Mouse (Mus musculus) megakaryocyte progenitor cell, adult 5-6 weeks (primary cell): ENCODE data around the gene Pcyt2. TPM values are rescaled to one million over a fixed set of nuclear protein-coding genes. Genes with fewer than 3 reads are reported as not detected.
A peak's percentile ranks its signal among the peaks of the same experiment; 100 is the strongest.

Experiments used
- ATAC-seq: replicated peaks from 2 replicates; pipeline ENCODE4 v1.8.0; 2016; ENCODE audit warnings: mild to moderate bottlenecking, moderate TSS enrichment, inconsistent platforms; ENCODE audit not compliant: poor library complexity
- total RNA-seq, 2 experiments: library from RNA; stranded (forward) in 1 of 2; stranded (reverse) in 1 of 2; fragments of 157-497, 149-512 nt in 1 of 2; fragments of 200-1000 nt in 1 of 2; gene quantifications; 2 replicates each; pipeline versions ENCODE4 v1.2.3 to v1.2.4; 2015 to 2017

Pcyt2 gene
- total RNA-seq, 2 experiments from 2014 or later = 20.2 to 24.5 TPM

DNA sequence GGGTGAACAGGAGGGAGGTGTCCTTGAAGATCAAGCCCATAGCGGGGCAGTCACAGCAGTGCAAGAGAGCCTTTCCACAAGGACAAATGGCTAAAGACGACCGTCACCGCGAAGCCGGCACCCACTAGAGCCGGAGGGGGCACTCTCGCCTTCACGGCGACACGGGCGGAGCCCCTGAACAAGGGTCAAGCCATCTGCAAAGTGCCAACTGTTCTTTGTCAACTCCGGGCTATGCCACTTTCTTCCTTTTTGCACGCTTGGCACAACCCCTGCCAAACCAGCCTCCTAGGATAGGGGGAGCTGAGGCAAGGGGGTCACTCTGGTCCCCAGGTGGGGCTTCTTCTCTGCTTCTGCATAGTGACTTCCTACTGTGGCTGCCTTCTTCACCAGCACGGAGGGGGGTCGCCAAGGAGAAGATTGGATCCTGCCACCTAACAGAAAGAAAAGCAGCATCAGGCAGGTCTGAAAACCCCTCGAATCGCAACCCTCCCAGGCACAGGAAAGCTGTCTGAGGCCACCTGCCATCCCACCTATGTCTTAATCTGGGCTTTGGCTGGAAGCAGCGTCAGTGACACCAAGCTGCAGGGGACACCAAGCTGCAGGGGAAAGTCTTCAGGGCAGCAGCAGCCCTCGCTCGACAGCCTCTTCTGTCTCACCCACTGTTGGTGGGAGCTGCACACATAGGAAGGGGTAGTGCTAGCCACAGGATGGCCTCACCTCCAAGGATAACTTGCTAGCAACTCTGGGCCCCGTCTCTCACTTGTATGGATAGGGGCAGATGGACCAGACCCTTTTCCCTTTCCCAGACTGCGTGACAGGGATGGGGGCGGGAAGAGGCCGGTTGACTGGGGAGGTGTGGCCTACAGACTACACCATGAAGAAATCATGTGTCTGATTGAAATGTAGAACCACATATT lies 1.1 kb upstream of the Pcyt2 start:
- no peak for ATAC-seq

GRCm38 (mm10) chr11:120616617-120617294 lies 980 bp downstream of the Pcyt2 start:
- no peak for ATAC-seq

DNA sequence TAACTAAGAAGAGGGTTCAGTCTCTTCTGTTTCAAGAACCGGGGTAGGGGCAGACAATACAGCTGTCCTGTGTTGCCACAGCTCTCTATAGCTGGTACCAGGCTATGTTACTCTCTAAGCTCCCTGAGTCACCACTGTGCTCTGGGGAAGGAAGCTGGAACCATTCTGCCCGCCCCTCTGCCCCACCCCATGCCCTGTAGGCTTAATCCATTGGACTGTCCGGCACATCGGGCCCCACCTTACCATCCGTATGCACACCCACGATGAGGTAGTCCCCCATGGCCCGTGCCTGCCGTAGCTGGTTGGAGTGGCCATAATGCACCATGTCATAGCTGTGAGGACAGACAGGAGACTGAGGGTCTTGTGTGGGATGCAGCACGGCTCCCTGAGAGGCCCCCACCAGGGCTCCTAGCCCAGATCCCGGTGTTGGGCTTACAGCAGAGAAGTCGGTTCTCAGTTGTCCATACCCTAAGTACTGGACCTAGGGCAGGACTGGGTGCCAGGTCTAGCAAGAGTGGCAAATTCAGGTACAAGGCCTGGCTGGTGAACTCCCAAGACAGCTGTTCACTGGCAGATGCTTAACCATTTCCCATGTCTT lies 2.0 kb downstream of the Pcyt2 start:
- no peak for ATAC-seq

GRCm38 (mm10) chr11:120615167-120615566 lies 2.6 kb downstream of the Pcyt2 start:
- ATAC-seq = no peak

DNA sequence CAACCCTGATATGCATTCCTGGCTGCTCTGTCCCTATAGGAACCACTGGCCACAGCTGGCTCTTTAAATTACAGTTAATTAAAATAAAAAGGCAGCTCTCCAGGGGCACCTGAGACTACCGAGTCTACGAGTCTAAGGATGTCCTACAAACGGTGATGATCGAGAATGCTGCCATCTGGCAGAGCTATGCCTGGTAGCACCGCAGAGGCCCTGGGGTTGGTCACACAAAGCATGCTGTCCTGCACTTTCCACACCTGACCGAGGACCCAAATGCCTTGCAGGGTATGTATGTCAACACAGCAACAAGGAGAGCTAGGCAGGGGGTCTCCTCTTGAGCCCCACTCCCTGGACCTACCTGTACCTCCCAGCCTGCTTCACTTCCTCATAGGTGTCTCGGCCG lies 3.8 kb downstream of the Pcyt2 start:
- ATAC-seq = no peak

DNA sequence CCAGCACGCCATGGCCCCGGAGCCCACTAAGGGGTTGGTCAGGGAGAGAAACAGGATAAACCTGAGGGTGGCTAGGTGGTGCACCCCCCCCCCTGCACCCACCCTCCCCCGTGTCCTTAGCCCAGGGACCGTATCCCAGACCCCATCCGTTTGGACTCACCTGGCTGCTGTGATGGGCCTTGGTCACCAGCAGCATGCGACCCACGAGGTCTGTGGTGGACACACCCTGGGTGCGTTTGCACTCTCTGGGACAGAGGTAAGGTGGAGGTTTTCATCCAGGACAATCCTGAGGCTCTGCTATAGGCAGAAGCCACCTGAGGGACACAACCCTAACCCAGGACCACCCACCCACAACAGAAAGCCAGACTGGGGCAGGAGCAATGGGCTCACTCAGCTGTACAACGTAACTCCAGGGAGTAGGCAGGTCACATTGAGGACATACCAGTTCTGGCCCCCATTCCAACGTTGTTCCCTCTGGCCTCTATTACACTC lies 4.2 kb downstream of the Pcyt2 start:
- no peak for ATAC-seq

DNA sequence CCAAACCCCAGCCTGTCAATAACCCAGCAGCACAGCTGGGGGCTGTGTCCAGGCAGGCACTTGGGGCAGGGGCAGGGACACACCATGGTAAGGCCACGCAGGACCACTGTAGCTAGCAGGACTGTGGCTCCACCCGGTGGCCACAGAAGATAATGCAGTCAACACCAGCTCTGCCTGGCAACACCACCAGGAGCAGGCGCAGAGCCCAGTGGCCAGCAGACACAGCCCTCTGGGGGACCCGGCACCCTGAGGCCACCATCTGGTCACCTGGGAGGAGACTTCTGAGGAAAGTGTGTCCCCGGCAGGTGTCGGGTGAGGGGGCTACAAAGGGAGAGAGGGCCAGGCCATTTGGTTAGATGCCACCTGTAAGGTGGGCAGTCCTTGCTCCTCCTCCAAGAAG lies 5.0 kb downstream of the Pcyt2 start:
- peak; percentile 80 for ATAC-seq

- ATAC-seq = no peak
Measured at GRCm38 (mm10) chr11:120610477-120611046, 7.2 kb downstream of the Pcyt2 start.

DNA sequence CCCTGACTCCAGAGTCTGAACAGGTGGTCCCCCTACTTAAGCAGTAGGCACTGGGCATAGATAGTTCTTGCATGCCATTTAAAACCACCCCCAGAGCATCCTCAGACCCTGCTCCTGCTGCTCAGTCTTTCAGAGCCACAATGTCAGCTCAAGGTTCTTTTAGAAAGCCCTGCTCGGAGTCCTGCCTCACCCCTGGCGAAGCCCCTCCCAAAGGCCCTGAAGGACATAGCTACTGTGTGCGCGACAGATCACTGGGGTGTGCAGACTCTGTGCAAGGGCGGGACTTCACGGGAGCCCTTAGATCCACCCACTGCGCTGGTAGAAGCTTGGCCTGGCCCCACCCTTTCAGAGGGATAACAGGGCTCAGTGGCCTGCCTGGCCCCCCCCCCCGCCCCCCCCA lies 8.5 kb downstream of the Pcyt2 start:
- peak; percentile 42; the same call in 1 of the 2 replicates for ATAC-seq

GRCm38 (mm10) chr11:120608241-120609034 lies 9.3 kb downstream of the Pcyt2 start, which contains the start of gene Npb:
TSS of gene Npb (plus strand) at chr11:120608477.
- no peak for ATAC-seq

DNA sequence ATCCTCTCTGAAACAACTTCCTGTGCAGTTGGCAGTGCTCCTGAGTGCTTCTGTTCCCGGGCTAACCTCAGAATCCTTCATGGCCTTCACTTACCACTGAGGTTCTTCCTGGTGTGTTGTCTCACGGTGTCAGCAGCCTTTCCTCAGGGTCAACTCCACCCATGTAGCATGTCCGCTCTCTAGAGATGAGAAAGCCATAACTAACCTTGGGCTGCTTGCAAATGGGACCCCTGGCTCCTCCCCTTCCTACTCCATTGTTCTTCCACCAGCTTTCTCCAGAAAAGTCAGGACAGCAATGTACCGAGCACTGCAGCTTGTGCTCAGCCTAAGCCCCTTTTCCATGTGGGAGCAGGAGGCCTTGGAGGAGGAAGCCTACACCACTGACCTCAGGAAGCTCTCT lies 11.0 kb downstream of the Pcyt2 start:
- no peak for ATAC-seq

GRCm38 (mm10) chr11:120605667-120606066 lies 12.1 kb downstream of the Pcyt2 start:
- ATAC-seq = no peak

DNA sequence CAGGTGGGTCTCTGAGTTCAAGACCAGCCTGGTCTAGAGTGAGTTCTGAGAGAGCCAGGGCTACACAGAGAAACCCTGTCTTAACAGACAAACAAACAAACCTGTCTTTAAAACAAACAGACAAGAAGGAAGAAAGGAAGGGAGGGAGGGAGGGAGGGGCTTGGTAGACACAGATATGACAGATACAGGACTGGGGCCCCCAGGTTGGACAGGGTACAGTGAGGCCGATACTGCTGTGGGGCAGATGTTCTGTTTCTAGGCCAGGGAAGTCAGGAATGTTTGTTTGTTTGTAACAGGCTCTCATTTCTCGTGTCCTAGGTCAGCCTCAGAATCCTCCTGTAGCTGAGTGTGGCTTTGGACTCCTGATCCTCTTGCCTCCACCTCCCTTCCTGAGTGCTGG lies 14.2 kb downstream of the Pcyt2 start:
- no peak for ATAC-seq

- no peak for ATAC-seq
Measured at GRCm38 (mm10) chr11:120600716-120601115, 17.0 kb downstream of the Pcyt2 start.

GRCm38 (mm10) chr11:120598990-120599549 lies 18.7 kb downstream of the Pcyt2 start:
- no peak for ATAC-seq

- peak; percentile 93 for ATAC-seq
Measured at GRCm38 (mm10) chr11:120598283-120598989, 19.3 kb downstream of the Pcyt2 start, which contains the start of the genes Alyref and Anapc11. TSS of gene Alyref (minus strand) at chr11:120598365. TSS of gene Anapc11 (plus strand) at chr11:120598421.

- 0 out of 2 replicates have a peak, but pooled peaks have one; percentile 4 for ATAC-seq
Measured at GRCm38 (mm10) chr11:120597240-120598235, 20.2 kb downstream of the Pcyt2 start.

DNA sequence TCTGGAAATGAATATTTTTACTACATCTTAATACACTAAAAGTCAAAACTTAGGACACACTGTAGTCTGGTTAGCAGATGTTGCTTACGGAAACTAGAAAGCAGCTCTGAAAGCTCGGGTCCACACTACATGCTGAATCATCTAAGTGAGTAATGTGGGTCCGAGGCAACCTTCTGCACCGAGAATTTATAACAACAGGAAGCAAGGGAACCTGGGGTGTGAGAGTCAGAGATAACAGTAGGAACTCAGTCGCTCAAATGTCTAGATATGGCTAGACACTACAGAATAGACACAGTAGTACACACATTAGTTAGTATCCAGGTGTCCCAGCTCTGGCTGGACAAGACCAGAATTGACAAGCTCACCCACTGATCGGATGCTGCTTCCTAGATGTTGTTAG lies 29.2 kb downstream of the Pcyt2 start:
- peak; percentile 81 for ATAC-seq
